Mouse (Mus musculus): ENCODE data around the gene Lrrc10. TPM values are rescaled to one million over a fixed set of nuclear protein-coding genes. Genes with fewer than 3 reads are reported as not detected.

The Lrrc10 gene
- polyA plus RNA-seq, 1 experiment from 2014 or later, result not detected

DNA sequence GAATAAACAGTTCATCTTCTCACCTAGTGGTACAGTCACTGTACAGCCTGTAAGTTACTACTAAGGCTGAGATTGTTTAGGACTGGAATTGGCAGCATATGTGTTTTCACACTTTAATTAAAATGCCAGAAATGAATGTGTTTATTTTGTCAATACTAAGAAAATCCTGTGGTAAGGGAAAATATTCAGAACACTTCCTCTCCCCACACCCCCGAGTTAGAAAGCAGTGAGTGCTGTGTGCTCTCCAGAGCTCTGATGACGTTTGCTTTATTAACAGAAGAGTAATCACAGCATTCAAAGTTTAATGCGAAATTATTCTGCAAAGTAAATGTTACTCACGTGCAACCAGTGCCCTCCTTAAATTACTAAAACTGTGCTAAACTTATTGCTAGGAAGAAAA, 44.5 kb downstream of the Lrrc10 start:
- no peaks in the 10 kb centered on the region for H3K27me3 ChIP-seq (ENCODE audit: control insufficient read depth, insufficient read depth, low read length)
- 85% methylated on average over 4 of the region's 4 CpGs for WGBS
- H3K4me2 ChIP-seq (ENCODE audit: low read depth), result no peak overlapping the region

DNA sequence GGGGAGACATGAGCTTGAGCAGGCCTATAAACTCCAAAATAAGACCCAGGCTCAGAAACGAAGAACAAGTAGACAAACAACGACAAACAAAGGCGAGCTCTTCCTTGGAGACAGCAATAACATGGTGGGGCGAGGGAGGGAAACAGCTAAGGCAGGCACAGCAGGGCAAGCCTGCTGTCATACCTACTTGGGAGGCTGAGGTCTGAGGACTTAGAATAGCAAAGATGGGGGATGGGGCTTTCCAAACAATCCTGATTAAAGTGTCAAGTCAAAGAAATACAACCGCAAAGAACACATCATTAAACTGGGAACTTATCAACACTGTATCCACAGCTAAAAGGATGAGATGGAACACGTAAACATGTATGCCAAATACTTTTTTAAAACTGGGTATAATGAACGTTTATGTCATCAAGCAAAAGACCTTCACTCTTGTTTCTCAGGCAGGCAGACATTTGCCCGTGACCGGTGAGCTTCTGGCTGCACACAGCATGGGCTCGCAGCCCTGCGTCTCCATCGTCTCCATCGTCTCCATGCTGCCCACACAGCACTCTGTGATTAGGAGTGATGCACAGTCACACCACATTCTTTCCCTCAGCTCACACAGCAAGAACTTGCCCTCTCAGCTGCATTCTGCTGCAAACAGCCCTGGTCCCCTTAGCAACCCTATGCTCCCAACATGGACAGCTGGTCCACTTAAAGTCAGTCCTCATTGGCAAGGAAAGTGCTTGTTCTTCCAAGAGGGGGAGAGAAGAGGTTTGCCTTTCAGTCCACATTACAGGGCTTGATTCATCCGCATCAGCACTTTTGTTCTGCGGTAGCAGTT, 49.6 kb downstream of the Lrrc10 start:
- peak; percentile 93 for ATAC-seq (ENCODE audit: insufficient read depth, low FRiP score, low TSS enrichment)
- peaks cover 10% of the 10 kb centered on the region for H3K4me1 ChIP-seq (ENCODE audit: control insufficient read depth, insufficient read depth, low read length)
- no peaks in the 10 kb centered on the region for H3K36me3 ChIP-seq (ENCODE audit: control insufficient read depth, insufficient read depth, low read length)
- no peaks in the 10 kb centered on the region for H3K27me3 ChIP-seq (ENCODE audit: control insufficient read depth, insufficient read depth, low read length)
- peak; percentile 71 for DNase-seq (ENCODE audit: low spot score)
- H3K9me3 ChIP-seq (ENCODE audit: control insufficient read depth, low read length), result no peaks in the 10 kb centered on the region
- no peak overlapping the region for H3K4me3 ChIP-seq (ENCODE audit: low read depth, low read length)
- H3K9ac ChIP-seq (ENCODE audit: low read length), result no peak overlapping the region
- no peak overlapping the region for H3K4me2 ChIP-seq (ENCODE audit: low read depth)
- peak overlapping the region; percentile 78 for H3K27ac ChIP-seq (ENCODE audit: low read depth, low read length)
- 25% methylated on average over 15 of the region's 15 CpGs for WGBS

More for the DNA sequence above, 44.5 kb downstream of the Lrrc10 start:
- ATAC-seq (ENCODE audit: insufficient read depth, low FRiP score, low TSS enrichment) (no peak), DNase-seq (ENCODE audit: low spot score) (no peak)
- Histone ChIP-seq H3K27ac (ENCODE audit: low read depth, low read length) (no peak overlapping the region), H3K36me3 (ENCODE audit: control insufficient read depth, insufficient read depth, low read length) (no peaks in the 10 kb centered on the region), H3K4me1 (ENCODE audit: control insufficient read depth, insufficient read depth, low read length) (peaks cover 10% of the 10 kb centered on the region; the same call in 1 of the 2 replicates), H3K4me3 (ENCODE audit: low read depth, low read length) (no peak overlapping the region), H3K9ac (ENCODE audit: low read length) (no peak overlapping the region), H3K9me3 (ENCODE audit: control insufficient read depth, low read length) (no peaks in the 10 kb centered on the region)

DNA sequence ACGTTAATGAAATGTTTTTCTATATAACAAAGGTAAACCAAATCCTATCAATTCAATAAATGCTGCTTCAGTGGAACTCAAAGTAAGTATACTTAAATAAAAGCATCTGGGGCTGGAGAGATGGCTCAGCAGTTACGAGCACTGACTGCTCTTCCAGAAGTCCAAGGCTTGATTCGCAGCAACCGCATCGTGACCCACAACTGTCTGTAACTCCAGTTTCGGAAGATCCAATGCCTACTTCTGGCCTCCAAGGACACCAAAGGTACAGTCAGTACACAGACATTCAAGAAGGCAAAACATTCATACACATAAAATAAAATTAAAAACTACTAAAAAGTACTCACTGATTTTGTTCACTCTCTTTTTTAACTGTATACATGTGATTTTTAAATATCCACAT, 51.0 kb downstream of the Lrrc10 start:
- no peaks in the 10 kb centered on the region for H3K27me3 ChIP-seq (ENCODE audit: control insufficient read depth, insufficient read depth, low read length)
- DNase-seq (ENCODE audit: low spot score), result no peak
- H3K9ac ChIP-seq (ENCODE audit: low read length), result no peak overlapping the region
- ATAC-seq (ENCODE audit: insufficient read depth, low FRiP score, low TSS enrichment), result no peak
- H3K4me2 ChIP-seq (ENCODE audit: low read depth), result no peak overlapping the region
- H3K4me1 ChIP-seq (ENCODE audit: control insufficient read depth, insufficient read depth, low read length), result peaks cover 10% of the 10 kb centered on the region
- no peaks in the 10 kb centered on the region for H3K9me3 ChIP-seq (ENCODE audit: control insufficient read depth, low read length)
- WGBS, result 89% methylated on average over 6 of the region's 6 CpGs
- H3K36me3 ChIP-seq (ENCODE audit: control insufficient read depth, insufficient read depth, low read length), result no peaks in the 10 kb centered on the region
- no peak overlapping the region for H3K4me3 ChIP-seq (ENCODE audit: low read depth, low read length)
- H3K27ac ChIP-seq (ENCODE audit: low read depth, low read length), result no peak overlapping the region

Other genes with a start within 250 kb of the Lrrc10 start
- gene Myrfl, start 148.4 kb upstream of the Lrrc10 start, polyA plus RNA-seq (2014; fragmentation: Nextera tagmentation; extraction: Ambion mirVana), result 0.46 and 0.49 TPM in 2 replicates
- gene Rab3ip, start 94.6 kb upstream of the Lrrc10 start, polyA plus RNA-seq (2014; fragmentation: Nextera tagmentation; extraction: Ambion mirVana), result 45.8 and 49.1 TPM in 2 replicates
- gene Gm10271, start 72.7 kb upstream of the Lrrc10 start, polyA plus RNA-seq (2014; fragmentation: Nextera tagmentation; extraction: Ambion mirVana), result not detected in 2 replicates
- gene Best3, start 59.0 kb upstream of the Lrrc10 start, polyA plus RNA-seq (2014; fragmentation: Nextera tagmentation; extraction: Ambion mirVana), result 0.34 and 0.50 TPM in 2 replicates
- gene Cct2, start 18.5 kb downstream of the Lrrc10 start, polyA plus RNA-seq (2014; fragmentation: Nextera tagmentation; extraction: Ambion mirVana), result 351 and 353 TPM in 2 replicates
- 32.7 and 33.9 TPM in 2 replicates for gene Frs2, start 103.2 kb downstream of the Lrrc10 start, polyA plus RNA-seq (2014; fragmentation: Nextera tagmentation; extraction: Ambion mirVana)
- gene Yeats4, start 179.2 kb downstream of the Lrrc10 start, polyA plus RNA-seq (2014; fragmentation: Nextera tagmentation; extraction: Ambion mirVana), result 122 and 126 TPM in 2 replicates
- gene 9530003J23Rik, start 193.4 kb downstream of the Lrrc10 start, polyA plus RNA-seq (2014; fragmentation: Nextera tagmentation; extraction: Ambion mirVana), result not detected in 2 replicates
- gene Lyz2, start 237.0 kb downstream of the Lrrc10 start, polyA plus RNA-seq (2014; fragmentation: Nextera tagmentation; extraction: Ambion mirVana), result 12.1 and 16.8 TPM in 2 replicates
- gene Lyz1, start 247.5 kb downstream of the Lrrc10 start, polyA plus RNA-seq (2014; fragmentation: Nextera tagmentation; extraction: Ambion mirVana), result not detected in 2 replicates

All from neural tube, embryonic 11.5 days (tissue).